Mouse (Mus musculus) bone marrow macrophage, adult 2 months (primary cell): ENCODE data around the gene Coq10b.
"Not testable (repeated sequence)": the region's sequence is repeated elsewhere in the genome, so short reads cannot be mapped to it uniquely, and the experiment has no call there.

Experiments
- CTCF ChIP-seq: IDR thresholded peaks from 2 replicates; pipeline ENCODE4 v1.5.1; 2012; ENCODE audit warnings: low read depth, mild to moderate bottlenecking, low read length, moderate library complexity
- POLR2A ChIP-seq: IDR thresholded peaks from 2 replicates; pipeline ENCODE4 v1.6.1; 2012; ENCODE audit warnings: mild to moderate bottlenecking, low read depth, low read length, borderline replicate concordance

DNA sequence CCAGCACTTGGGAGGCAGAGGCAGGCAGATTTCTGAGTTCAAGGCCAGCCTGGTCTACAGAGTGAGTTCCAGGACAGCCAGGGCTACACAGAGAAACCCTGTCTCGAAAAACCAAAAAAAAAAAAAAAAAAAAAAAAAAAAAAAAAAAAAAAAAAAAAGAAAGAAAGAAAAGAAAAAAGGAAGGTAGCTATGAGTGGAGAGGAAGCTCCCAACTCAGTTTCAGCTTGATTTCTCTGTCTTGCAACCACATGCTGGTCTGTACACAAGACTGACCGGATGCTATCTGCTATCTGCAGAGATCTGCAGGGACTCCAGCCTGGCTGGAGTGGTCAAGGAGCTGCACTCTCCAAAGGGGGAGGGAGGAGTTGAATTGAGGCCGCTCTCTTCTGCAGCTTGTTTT lies 5.8 kb downstream of the Coq10b start:
- not testable (repeated sequence) for TF ChIP-seq CTCF, POLR2A
